Mouse (Mus musculus) liver, embryonic 12.5 days (tissue): Measurements from ENCODE around the gene Ctbp2. TPM values are rescaled to one million over a fixed set of nuclear protein-coding genes. Genes with fewer than 3 reads are reported as not detected.

Experiments
- ATAC-seq: fragments of 200-750 bp; cut with Nextera tagmentation; 2 replicates; pipeline ENCODE4 v1.8.0; 2017; ENCODE audit warnings: moderate number of reproducible peaks, mild to moderate bottlenecking, moderate library complexity
- H3K27ac ChIP-seq: fragments of 300-500 bp; sonication (generic); 2 replicates; pipeline ENCODE4 v1.5.1; 2016; ENCODE audit warnings: mild to moderate bottlenecking
- H3K27me3 ChIP-seq: fragments of 300-500 bp; sonication (generic); replicated peaks from 2 replicates; pipeline ENCODE4 v1.6.1; 2016; ENCODE audit warnings: mild to moderate bottlenecking, moderate library complexity
- H3K36me3 ChIP-seq: fragments of 300-500 bp; sonication (generic); 2 replicates; pipeline ENCODE4 v1.6.1; 2016; ENCODE audit warnings: mild to moderate bottlenecking, moderate library complexity
- H3K4me1 ChIP-seq: fragments of 300-500 bp; sonication (generic); 2 replicates; pipeline ENCODE4 v1.6.1; 2016
- H3K4me2 ChIP-seq: fragments of 300-500 bp; sonication (generic); 2 replicates; pipeline ENCODE4 v1.6.1; 2016; ENCODE audit warnings: mild to moderate bottlenecking, moderate library complexity
- H3K4me3 ChIP-seq: fragments of 300-500 bp; sonication (generic); 2 replicates; pipeline ENCODE4 v1.5.1; 2016; ENCODE audit warnings: mild to moderate bottlenecking, moderate library complexity
- H3K9ac ChIP-seq: fragments of 300-500 bp; sonication (generic); 2 replicates; pipeline ENCODE4 v1.6.1; 2016; ENCODE audit warnings: mild to moderate bottlenecking, moderate library complexity
- H3K9me3 ChIP-seq: fragments of 300-500 bp; sonication (generic); replicated peaks from 2 replicates; pipeline ENCODE4 v1.6.1; 2016; ENCODE audit warnings: mild to moderate bottlenecking, moderate library complexity
- WGBS: fragments of 180-500 bp; shearing (Covaris S2); methylation state at CpG from one replicate; pipeline ENCODE4 v1.1.7; 2016; ENCODE audit not compliant: insufficient replicate concordance; 5-methylcytosine and 5-hydroxymethylcytosine counted together
- polyA plus RNA-seq: library from polyadenylated mRNA; unstranded; fragments of >200 nt; fragmentation: Nextera tagmentation; extraction: Ambion mirVana; gene quantifications from 2 replicates; pipeline ENCODE4 v1.2.1, GENCODE M21; 2016

Gene Ctbp2
- polyA plus RNA-seq, 1 experiment from 2014 or later = 24.1 TPM

GRCm38 (mm10) chr7:132939118-132939517, 185.0 kb downstream of the Ctbp2 start:
- Histone ChIP-seq H3K27ac (no peak overlapping the region), H3K9me3 (no peaks in the 10 kb centered on the region), H3K4me3 (no peak overlapping the region), H3K4me1 (peaks cover 39% of the 10 kb centered on the region), H3K4me2 (no peak overlapping the region), H3K36me3 (no peaks in the 10 kb centered on the region), H3K27me3 (no peaks in the 10 kb centered on the region), H3K9ac (no peak overlapping the region)
- no peak for ATAC-seq
- WGBS = 67% methylated on average over 2 of the region's 2 CpGs

Other genes with a start within 250 kb of the Ctbp2 start
- gene Zranb1, start 193.2 kb downstream of the Ctbp2 start, polyA plus RNA-seq = 9.0 and 9.2 TPM in 2 replicates
- 17.8 and 18.5 TPM in 2 replicates for gene Fgfr2, start 1.0 kb downstream of the Ctbp2 start, polyA plus RNA-seq